Mouse (Mus musculus) stomach, embryonic 16.5 days (tissue): ENCODE results near the gene Ssc5d. TPM values are rescaled to one million over a fixed set of nuclear protein-coding genes. Genes with fewer than 3 reads are reported as not detected.

Experiments
- ATAC-seq: fragments of 200-750 bp; cut with Nextera tagmentation; 2 replicates; pipeline ENCODE4 v1.8.0; 2017; ENCODE audit warnings: moderate number of reproducible peaks, moderate TSS enrichment; ENCODE audit not compliant: insufficient read depth, low FRiP score
- H3K27ac ChIP-seq: fragments of 300-500 bp; sonication (generic); 2 replicates; pipeline ENCODE4 v1.5.1; 2014; ENCODE audit warnings: low read length
- H3K27me3 ChIP-seq: fragments of 300-500 bp; sonication (generic); 2 replicates; pipeline ENCODE4 v1.6.1; 2014; ENCODE audit warnings: low read length, control low read depth, mixed read lengths; ENCODE audit not compliant: control insufficient read depth, insufficient read depth
- H3K36me3 ChIP-seq: fragments of 300-500 bp; sonication (generic); 2 replicates; pipeline ENCODE4 v1.6.1; 2014; ENCODE audit warnings: low read length; ENCODE audit not compliant: control insufficient read depth, insufficient read depth
- H3K4me1 ChIP-seq: fragments of 300-500 bp; sonication (generic); 2 replicates; pipeline ENCODE4 v1.6.1; 2014; ENCODE audit warnings: low read length, control low read depth, mixed read lengths; ENCODE audit not compliant: control insufficient read depth, insufficient read depth
- H3K4me2 ChIP-seq: fragments of 300-500 bp; sonication (generic); 2 replicates; pipeline ENCODE4 v1.6.1; 2014; ENCODE audit warnings: low read depth, low read length, mixed read lengths
- H3K4me3 ChIP-seq: fragments of 300-500 bp; sonication (generic); replicated peaks from 2 replicates; pipeline ENCODE4 v1.5.1; 2014; ENCODE audit warnings: mild to moderate bottlenecking, low read length
- H3K9ac ChIP-seq: fragments of 300-500 bp; sonication (generic); 2 replicates; pipeline ENCODE4 v1.6.1; 2014; ENCODE audit warnings: low read length
- H3K9me3 ChIP-seq: fragments of 300-500 bp; sonication (generic); replicated peaks from 2 replicates; pipeline ENCODE4 v1.6.1; 2016; ENCODE audit warnings: low read length, control low read depth; ENCODE audit not compliant: control insufficient read depth
- WGBS: fragments of 180-500 bp; shearing (Covaris S2); extraction: QIAGEN DNeasy Blood & Tissue Kit; methylation state at CpG from one replicate; pipeline ENCODE4 v1.1.7; 2014; 5-methylcytosine and 5-hydroxymethylcytosine counted together
- polyA plus RNA-seq: library from polyadenylated mRNA; unstranded; fragments of >200 nt; fragmentation: Nextera tagmentation; extraction: Ambion mirVana; gene quantifications from 2 replicates; pipeline ENCODE4 v1.2.1, GENCODE M21; 2015

Gene Ssc5d
- polyA plus RNA-seq, 1 experiment from 2014 or later, result 3.4 TPM

DNA sequence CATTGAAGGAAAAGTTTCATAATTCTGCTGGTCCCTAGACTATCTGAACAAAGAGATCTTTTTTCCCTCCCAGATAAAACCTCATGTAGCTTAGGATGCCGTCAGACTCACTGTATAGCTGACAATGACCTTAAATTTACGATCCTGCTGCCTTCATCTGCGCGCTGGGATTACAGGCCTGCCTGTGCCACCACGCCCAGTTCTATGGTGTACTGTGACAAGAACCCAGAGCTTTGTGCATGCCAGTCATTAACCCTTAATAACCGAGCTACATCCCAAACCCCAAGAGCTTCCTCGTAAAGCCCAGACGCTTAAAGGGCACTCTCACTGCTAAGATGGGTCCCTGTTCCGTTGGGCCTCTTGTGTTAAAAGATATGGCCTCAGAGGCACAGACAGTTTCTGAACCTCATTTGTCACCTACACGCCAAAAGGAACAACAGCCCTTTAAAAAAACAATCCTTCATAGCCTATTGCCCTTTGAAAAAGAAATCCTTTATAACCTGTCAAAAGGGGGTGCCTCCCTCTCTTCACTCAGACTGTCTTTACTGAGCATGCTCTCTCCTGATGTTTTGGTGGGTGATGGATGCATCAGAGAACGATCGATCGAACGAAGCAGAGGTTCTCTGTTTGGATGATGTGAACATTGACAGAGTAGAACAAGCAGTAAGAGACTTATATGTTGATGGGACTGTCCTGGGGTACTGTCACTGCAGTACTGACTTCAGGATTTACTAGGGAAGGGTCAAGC is 9.7 kb upstream of the Ssc5d start:
- Histone ChIP-seq H3K9ac (peak overlapping the region; percentile 93), H3K27me3 (no peaks in the 10 kb centered on the region), H3K9me3 (no peaks in the 10 kb centered on the region), H3K4me2 (peak overlapping the region; percentile 72), H3K36me3 (peaks cover 17% of the 10 kb centered on the region; the same call in 1 of the 2 replicates), H3K27ac (peak overlapping the region; percentile 95), H3K4me1 (peaks cover 9% of the 10 kb centered on the region), H3K4me3 (peak overlapping the region; percentile 58)
- peak; percentile 35; the same call in 1 of the 2 replicates for ATAC-seq
- WGBS, result 9% methylated on average over 14 of the region's 14 CpGs

- Histone ChIP-seq H3K27me3 (no peaks in the 10 kb centered on the region), H3K4me1 (peaks cover 14% of the 10 kb centered on the region), H3K36me3 (peaks cover 18% of the 10 kb centered on the region; the same call in 1 of the 2 replicates), H3K4me3 (no peak overlapping the region), H3K27ac (no peak overlapping the region), H3K4me2 (no peak overlapping the region), H3K9me3 (no peaks in the 10 kb centered on the region), H3K9ac (no peak overlapping the region)
- WGBS, result 90% methylated on average over 2 of the region's 2 CpGs
- ATAC-seq, result no peak
Measured at GRCm38 (mm10) chr7:4917494-4917893, 8.1 kb upstream of the Ssc5d start.

DNA sequence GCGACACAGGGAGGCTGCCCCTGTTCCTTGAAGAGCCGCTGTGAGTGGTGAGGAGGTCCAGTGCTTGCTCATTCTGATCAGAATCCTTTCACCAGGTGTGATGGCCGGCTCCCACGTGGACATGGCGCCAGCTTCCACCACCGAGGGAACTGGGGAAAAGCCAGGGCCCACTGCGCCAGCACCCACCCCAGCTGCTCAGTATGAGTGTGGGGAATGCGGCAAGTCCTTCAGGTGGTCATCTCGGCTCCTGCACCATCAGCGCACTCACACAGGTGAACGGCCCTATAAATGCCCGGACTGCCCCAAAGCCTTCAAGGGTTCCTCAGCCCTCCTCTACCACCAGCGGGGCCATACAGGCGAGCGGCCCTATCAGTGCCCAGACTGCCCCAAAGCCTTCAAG is 6.9 kb upstream of the Ssc5d start:
- H3K9me3 ChIP-seq, result no peaks in the 10 kb centered on the region

DNA sequence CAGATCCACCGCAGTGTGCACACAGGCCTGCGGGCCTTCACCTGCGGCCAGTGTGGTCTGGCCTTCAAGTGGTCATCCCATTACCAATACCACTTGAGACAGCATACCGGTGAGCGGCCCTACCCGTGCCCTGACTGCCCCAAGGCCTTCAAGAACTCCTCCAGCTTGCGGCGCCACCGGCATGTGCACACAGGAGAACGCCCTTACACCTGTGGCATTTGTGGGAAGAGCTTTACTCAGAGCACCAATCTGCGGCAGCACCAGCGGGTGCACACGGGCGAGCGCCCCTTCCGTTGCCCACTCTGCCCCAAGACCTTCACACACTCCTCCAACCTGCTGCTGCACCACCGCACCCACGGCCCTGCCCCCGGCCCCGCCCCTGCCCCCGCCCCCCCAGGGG is 6.5 kb upstream of the Ssc5d start:
- H3K9ac ChIP-seq, result no peak overlapping the region
- H3K9me3 ChIP-seq, result no peaks in the 10 kb centered on the region
- H3K36me3 ChIP-seq, result peaks cover 18% of the 10 kb centered on the region; the same call in 1 of the 2 replicates
- no peak for ATAC-seq
- H3K27ac ChIP-seq, result no peak overlapping the region
- no peaks in the 10 kb centered on the region for H3K27me3 ChIP-seq
- H3K4me3 ChIP-seq, result no peak overlapping the region
- 83% methylated on average over 19 of the region's 21 CpGs for WGBS
- H3K4me1 ChIP-seq, result peaks cover 30% of the 10 kb centered on the region
- no peak overlapping the region for H3K4me2 ChIP-seq

More for the DNA sequence above, 6.9 kb upstream of the Ssc5d start:
- 94% methylated on average over 15 of the region's 15 CpGs for WGBS
- H3K4me1 ChIP-seq, result peaks cover 26% of the 10 kb centered on the region
- no peak overlapping the region for H3K27ac ChIP-seq
- H3K36me3 ChIP-seq, result peaks cover 18% of the 10 kb centered on the region; the same call in 1 of the 2 replicates
- H3K9ac ChIP-seq, result no peak overlapping the region
- H3K27me3 ChIP-seq, result no peaks in the 10 kb centered on the region
- no peak overlapping the region for H3K4me3 ChIP-seq
- ATAC-seq, result no peak
- no peak overlapping the region for H3K4me2 ChIP-seq

DNA sequence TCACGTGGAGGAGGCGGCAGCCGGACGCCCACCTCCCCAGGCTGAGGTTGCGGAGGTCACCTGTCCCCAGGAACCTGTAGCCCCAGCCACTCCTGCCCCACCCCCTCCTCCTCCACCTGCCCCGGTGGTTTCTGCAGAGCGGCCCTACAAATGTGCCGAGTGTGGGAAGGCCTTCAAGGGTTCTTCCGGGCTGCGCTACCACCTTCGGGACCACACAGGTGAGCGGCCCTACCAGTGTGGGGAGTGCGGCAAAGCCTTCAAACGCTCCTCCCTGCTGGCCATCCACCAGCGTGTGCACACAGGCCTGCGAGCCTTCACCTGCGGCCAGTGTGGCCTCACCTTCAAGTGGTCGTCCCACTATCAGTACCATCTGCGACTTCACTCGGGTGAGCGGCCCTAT is 5.6 kb upstream of the Ssc5d start:
- Histone ChIP-seq H3K27ac (no peak overlapping the region), H3K4me1 (peaks cover 36% of the 10 kb centered on the region), H3K27me3 (no peaks in the 10 kb centered on the region), H3K9me3 (no peaks in the 10 kb centered on the region), H3K4me2 (no peak overlapping the region), H3K36me3 (peaks cover 18% of the 10 kb centered on the region; the same call in 1 of the 2 replicates), H3K4me3 (no peak overlapping the region), H3K9ac (no peak overlapping the region)
- 87% methylated on average over 21 of the region's 21 CpGs for WGBS
- ATAC-seq, result no peak

GRCm38 (mm10) chr7:4920496-4920895 is 5.1 kb upstream of the Ssc5d start:
- no peak overlapping the region for H3K4me2 ChIP-seq
- H3K27me3 ChIP-seq, result no peaks in the 10 kb centered on the region
- no peaks in the 10 kb centered on the region for H3K9me3 ChIP-seq
- 89% methylated on average over 19 of the region's 19 CpGs for WGBS
- H3K9ac ChIP-seq, result no peak overlapping the region
- no peak overlapping the region for H3K27ac ChIP-seq
- H3K4me1 ChIP-seq, result peaks cover 40% of the 10 kb centered on the region
- no peak for ATAC-seq
- no peak overlapping the region for H3K4me3 ChIP-seq
- peaks cover 18% of the 10 kb centered on the region; the same call in 1 of the 2 replicates for H3K36me3 ChIP-seq

GRCm38 (mm10) chr7:4920976-4921823 is 4.4 kb upstream of the Ssc5d start:
- Histone ChIP-seq H3K9me3 (no peaks in the 10 kb centered on the region), H3K27me3 (no peaks in the 10 kb centered on the region), H3K4me1 (peaks cover 42% of the 10 kb centered on the region), H3K27ac (peak overlapping the region; percentile 36; the same call in 1 of the 2 replicates), H3K36me3 (peaks cover 18% of the 10 kb centered on the region; the same call in 1 of the 2 replicates), H3K4me2 (no peak overlapping the region), H3K4me3 (no peak overlapping the region), H3K9ac (no peak overlapping the region; the same call in 1 of the 2 replicates)
- no peak for ATAC-seq
- 65% methylated on average over 23 of the region's 23 CpGs for WGBS

GRCm38 (mm10) chr7:4921824-4922482 is 3.6 kb upstream of the Ssc5d start, which contains the start of gene Nat14:
Gene Nat14, plus strand, starts transcription at chr7:4922028.
- Histone ChIP-seq H3K36me3 (peaks cover 18% of the 10 kb centered on the region; the same call in 1 of the 2 replicates), H3K27ac (peak within 1 kb of the TSS; percentile 36), H3K4me1 (peaks cover 44% of the 10 kb centered on the region), H3K4me2 (peak within 1 kb of the TSS; percentile 62), H3K27me3 (no peaks in the 10 kb centered on the region), H3K4me3 (peak within 1 kb of the TSS; percentile 35), H3K9me3 (no peaks in the 10 kb centered on the region), H3K9ac (peak within 1 kb of the TSS; percentile 58)
- no peak for ATAC-seq
- 35% methylated on average over 8 of the region's 8 CpGs for WGBS
